Mouse (Mus musculus) lung, adult 2 months (tissue): ENCODE measurements at regions not wholly inside any gene's neighbourhood (a gene's known extent, or its start where the extent isn't known, plus 50 kb on each side); places are given as distances from the start of the nearest gene placed in this dataset.

ENCODE experiments used
- CTCF ChIP-seq: fragments of 200-500 bp; IDR thresholded peaks from 2 replicates; pipeline ENCODE4 v1.5.1; 2011; ENCODE audit warnings: mild to moderate bottlenecking, low read length, control low read depth; ENCODE audit not compliant: insufficient read depth
- POLR2A ChIP-seq: fragments of 200-500 bp; IDR thresholded peaks from 2 replicates; pipeline ENCODE4 v1.6.1; 2011; ENCODE audit warnings: low read depth, mild to moderate bottlenecking, control low read depth, low read length, borderline replicate concordance; ENCODE audit errors: extremely low read depth

DNA sequence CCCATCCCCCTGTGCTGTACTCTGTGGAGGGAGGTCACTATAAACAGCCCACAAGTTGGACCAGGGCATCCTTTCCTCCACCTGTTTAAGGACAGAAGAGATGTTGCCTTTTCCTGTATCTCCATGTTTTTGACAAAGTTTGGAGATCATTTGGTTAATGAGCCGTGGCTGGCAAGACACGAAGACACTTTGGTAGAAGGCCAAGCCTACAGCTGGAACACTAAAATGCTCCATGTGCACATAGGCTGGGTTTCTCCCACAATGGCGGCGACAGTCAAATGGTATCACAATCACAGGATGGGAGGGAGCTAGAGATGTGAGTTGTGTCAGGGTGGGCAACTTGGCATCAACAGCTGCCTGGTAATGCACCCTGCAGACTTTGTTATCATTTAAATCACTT lies 111.9 kb upstream of the Plxnc1 start:
- TF ChIP-seq CTCF (no peak), POLR2A (no peak)
